Mouse (Mus musculus) midbrain, embryonic 12.5 days (tissue): ENCODE results near the gene Slc35c2. TPM values are rescaled to one million over a fixed set of nuclear protein-coding genes. Genes with fewer than 3 reads are reported as not detected.

Source experiments
- ATAC-seq: fragments of 200-750 bp; cut with Nextera tagmentation; 2 replicates; pipeline ENCODE4 v1.8.0; 2017; ENCODE audit warnings: low read depth, moderate TSS enrichment, moderate library complexity; ENCODE audit not compliant: low FRiP score
- H3K27ac ChIP-seq: fragments of 300-500 bp; sonication (generic); replicated peaks from 2 replicates; pipeline ENCODE4 v1.5.1; 2016; ENCODE audit warnings: mild to moderate bottlenecking
- H3K27me3 ChIP-seq: fragments of 300-500 bp; sonication (generic); 2 replicates; pipeline ENCODE4 v1.6.1; 2016; ENCODE audit warnings: mild to moderate bottlenecking
- H3K36me3 ChIP-seq: fragments of 300-500 bp; sonication (generic); 2 replicates; pipeline ENCODE4 v1.6.1; 2016
- H3K4me1 ChIP-seq: fragments of 300-500 bp; sonication (generic); 2 replicates; pipeline ENCODE4 v1.6.1; 2016
- H3K4me2 ChIP-seq: fragments of 300-500 bp; sonication (generic); replicated peaks from 2 replicates; pipeline ENCODE4 v1.6.1; 2016; ENCODE audit warnings: mild to moderate bottlenecking, moderate library complexity
- H3K4me3 ChIP-seq: fragments of 300-500 bp; sonication (generic); 2 replicates; pipeline ENCODE4 v1.5.1; 2016; ENCODE audit warnings: mild to moderate bottlenecking
- H3K9ac ChIP-seq: fragments of 300-500 bp; sonication (generic); replicated peaks from 2 replicates; pipeline ENCODE4 v1.6.1; 2016; ENCODE audit warnings: mild to moderate bottlenecking, moderate library complexity
- H3K9me3 ChIP-seq: fragments of 300-500 bp; sonication (generic); 2 replicates; pipeline ENCODE4 v1.6.1; 2016; ENCODE audit warnings: mild to moderate bottlenecking
- WGBS: fragments of 180-500 bp; shearing (Covaris S2); methylation state at CpG from one replicate; pipeline ENCODE4 v1.1.7; 2016; 5-methylcytosine and 5-hydroxymethylcytosine counted together
- polyA plus RNA-seq: library from polyadenylated mRNA; unstranded; fragments of >200 nt; fragmentation: Nextera tagmentation; extraction: Ambion mirVana; gene quantifications from 2 replicates; pipeline ENCODE4 v1.2.1, GENCODE M21; 2016

Slc35c2 gene
- polyA plus RNA-seq, 1 experiment from 2014 or later, result 67.1 TPM

GRCm38 (mm10) chr2:165233491-165234290, 54.0 kb downstream of the Slc35c2 start:
- peak overlapping the region; percentile 95 for H3K4me2 ChIP-seq
- H3K9ac ChIP-seq, result peak overlapping the region; percentile 80
- peak overlapping the region; percentile 79 for H3K4me3 ChIP-seq
- H3K36me3 ChIP-seq, result no peaks in the 10 kb centered on the region
- H3K27me3 ChIP-seq, result peaks cover 95% of the 10 kb centered on the region
- H3K4me1 ChIP-seq, result peaks cover 65% of the 10 kb centered on the region
- H3K9me3 ChIP-seq, result no peaks in the 10 kb centered on the region
- peak; percentile 32 for ATAC-seq
- peak overlapping the region; percentile 76 for H3K27ac ChIP-seq
- under 1% methylated on average over 71 of the region's 82 CpGs for WGBS

GRCm38 (mm10) chr2:165229050-165229449, 58.6 kb downstream of the Slc35c2 start:
- no peak overlapping the region for H3K9ac ChIP-seq
- H3K4me3 ChIP-seq, result no peak overlapping the region
- H3K4me2 ChIP-seq, result no peak overlapping the region
- peaks cover 90% of the 10 kb centered on the region for H3K27me3 ChIP-seq
- H3K4me1 ChIP-seq, result peaks cover 52% of the 10 kb centered on the region
- no peaks in the 10 kb centered on the region for H3K36me3 ChIP-seq
- 84% methylated on average over 11 of the region's 11 CpGs for WGBS
- no peaks in the 10 kb centered on the region for H3K9me3 ChIP-seq
- ATAC-seq, result no peak
- no peak overlapping the region for H3K27ac ChIP-seq

Other genes with a start within 250 kb of the Slc35c2 start
- gene Cd40, start 232.2 kb downstream of the Slc35c2 start, polyA plus RNA-seq, result 4.8 and 6.8 TPM in 2 replicates
- not detected in 2 replicates for gene 1700025C18Rik, start 197.1 kb downstream of the Slc35c2 start, polyA plus RNA-seq
- 14.8 and 18.8 TPM in 2 replicates for gene Cdh22, start 53.0 kb downstream of the Slc35c2 start, polyA plus RNA-seq
- gene Elmo2, start 38.6 kb upstream of the Slc35c2 start, polyA plus RNA-seq, result 88.2 and 89.3 TPM in 2 replicates
- 7.6 and 9.2 TPM in 2 replicates for gene Zfp663, start 80.9 kb upstream of the Slc35c2 start, polyA plus RNA-seq
- gene Zfp334, start 100.4 kb upstream of the Slc35c2 start, polyA plus RNA-seq, result 23.6 and 25.5 TPM in 2 replicates
- gene Ocstamp, start 112.5 kb upstream of the Slc35c2 start, polyA plus RNA-seq, result 0.05 TPM in 1 of 2 replicates, not detected in the other
- 2.4 and 2.6 TPM in 2 replicates for gene Slc13a3, start 185.4 kb upstream of the Slc35c2 start, polyA plus RNA-seq
- gene Trp53rka, start 205.5 kb upstream of the Slc35c2 start, polyA plus RNA-seq, result 50.6 and 53.2 TPM in 2 replicates
- gene Slc2a10, start 215.9 kb upstream of the Slc35c2 start, polyA plus RNA-seq, result 4.4 and 4.6 TPM in 2 replicates